Mouse (Mus musculus): ENCODE data around the gene Phldb2. TPM values are rescaled to one million over a fixed set of nuclear protein-coding genes. Genes with fewer than 3 reads are reported as not detected.

Gene Phldb2
- polyA plus RNA-seq, 1 experiment from 2014 or later: 7.2 TPM

DNA sequence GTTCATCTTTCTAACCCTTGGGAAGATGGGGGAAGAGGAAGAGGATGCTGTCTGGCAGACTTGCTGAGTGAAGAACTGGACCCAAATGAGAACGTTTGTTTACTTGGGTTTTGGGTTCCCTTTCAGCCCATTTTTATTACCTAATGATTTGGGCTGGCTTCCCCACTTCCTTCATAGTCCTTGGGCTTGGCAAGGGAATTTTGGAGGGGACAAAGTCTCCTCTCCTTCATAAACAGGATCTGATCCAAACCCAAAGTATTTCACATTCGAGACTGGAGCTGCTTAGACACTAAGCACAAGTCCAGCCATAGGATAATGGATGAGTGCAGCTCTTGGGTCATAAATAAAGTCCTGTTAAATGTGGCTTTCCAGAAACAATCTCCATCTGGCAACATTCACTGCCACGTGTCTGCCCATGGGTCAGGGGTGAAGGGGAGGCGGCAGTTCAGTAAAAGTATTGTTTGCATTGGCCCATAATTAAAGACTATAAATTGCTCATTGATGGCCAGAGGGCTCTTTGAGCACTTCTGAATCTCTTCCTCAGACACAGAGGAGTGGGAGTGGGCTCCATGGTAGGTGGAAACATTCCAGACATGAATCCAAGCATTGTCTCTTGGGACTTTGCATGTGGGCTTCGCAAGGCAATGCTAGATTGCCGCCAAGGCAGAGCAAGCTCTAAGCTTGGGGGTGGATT lies 29.5 kb downstream of the Phldb2 start:
- no peak overlapping the region for H3K27ac ChIP-seq (replicated peaks)
- H3K9me3 ChIP-seq: no peaks in the 10 kb centered on the region
- no peaks in the 10 kb centered on the region for H3K4me1 ChIP-seq (replicated peaks)
- H3K27me3 ChIP-seq: no peaks in the 10 kb centered on the region
- no peak overlapping the region for H3K9ac ChIP-seq
- ATAC-seq (ENCODE audit: low FRiP score, low read depth): no peak
- no peaks in the 10 kb centered on the region for H3K36me3 ChIP-seq
- WGBS: 71% methylated on average over 6 of the region's 6 CpGs
- no peak overlapping the region for H3K4me2 ChIP-seq
- no peak overlapping the region for H3K4me3 ChIP-seq

GRCm38 (mm10) chr16:45922546-45923229 lies 30.7 kb downstream of the Phldb2 start:
- no peak overlapping the region for H3K27ac ChIP-seq (replicated peaks)
- H3K4me3 ChIP-seq: no peak overlapping the region
- no peak overlapping the region for H3K4me2 ChIP-seq
- H3K27me3 ChIP-seq: no peaks in the 10 kb centered on the region
- 77% methylated on average over 8 of the region's 8 CpGs for WGBS
- H3K9ac ChIP-seq: no peak overlapping the region
- no peaks in the 10 kb centered on the region for H3K9me3 ChIP-seq
- ATAC-seq (ENCODE audit: low FRiP score, low read depth): no peak
- H3K4me1 ChIP-seq (replicated peaks): no peaks in the 10 kb centered on the region
- H3K36me3 ChIP-seq: no peaks in the 10 kb centered on the region

- Histone ChIP-seq H3K27ac (replicated peaks) (no peak overlapping the region), H3K36me3 (no peaks in the 10 kb centered on the region), H3K9me3 (no peaks in the 10 kb centered on the region), H3K4me2 (no peak overlapping the region), H3K4me3 (no peak overlapping the region), H3K9ac (no peak overlapping the region), H3K27me3 (no peaks in the 10 kb centered on the region), H3K4me1 (replicated peaks) (no peaks in the 10 kb centered on the region)
- ATAC-seq (ENCODE audit: low FRiP score, low read depth): no peak
- 89% methylated on average over 8 of the region's 8 CpGs for WGBS
Measured at GRCm38 (mm10) chr16:45919572-45919971, 33.8 kb downstream of the Phldb2 start.

DNA sequence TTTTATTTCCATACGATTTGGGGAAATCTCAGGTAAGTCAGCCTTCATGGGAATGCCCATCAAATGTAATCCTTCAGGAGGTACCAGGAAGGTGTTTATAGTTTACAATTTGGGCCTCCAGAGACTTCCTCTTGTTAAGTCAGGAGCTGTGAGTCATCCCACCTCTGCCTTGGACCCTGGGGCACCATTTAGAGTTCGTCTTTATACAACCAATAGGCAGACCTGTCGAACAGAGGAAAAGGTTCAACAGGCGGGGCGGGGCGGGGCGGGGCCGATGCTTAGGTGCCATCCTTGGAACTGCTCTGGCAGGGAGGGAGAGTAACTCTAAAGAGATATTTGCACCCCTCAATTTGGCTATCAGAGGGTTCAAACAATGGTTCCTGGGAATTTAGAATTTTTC lies 49.8 kb downstream of the Phldb2 start:
- no peak overlapping the region for H3K27ac ChIP-seq (replicated peaks)
- H3K9me3 ChIP-seq: no peaks in the 10 kb centered on the region
- H3K36me3 ChIP-seq: no peaks in the 10 kb centered on the region
- no peak overlapping the region for H3K4me2 ChIP-seq
- H3K27me3 ChIP-seq: no peaks in the 10 kb centered on the region
- H3K4me3 ChIP-seq: no peak overlapping the region
- ATAC-seq (ENCODE audit: low FRiP score, low read depth): no peak
- H3K9ac ChIP-seq: no peak overlapping the region
- H3K4me1 ChIP-seq (replicated peaks): no peaks in the 10 kb centered on the region
- 91% methylated on average over 8 of the region's 8 CpGs for WGBS

GRCm38 (mm10) chr16:45898459-45898858 lies 54.9 kb downstream of the Phldb2 start:
- H3K9me3 ChIP-seq: no peaks in the 10 kb centered on the region
- ATAC-seq (ENCODE audit: low FRiP score, low read depth): no peak
- no peaks in the 10 kb centered on the region for H3K36me3 ChIP-seq
- no peak overlapping the region for H3K4me2 ChIP-seq
- no peak overlapping the region for H3K4me3 ChIP-seq
- no peaks in the 10 kb centered on the region for H3K4me1 ChIP-seq (replicated peaks)
- no peak overlapping the region for H3K27ac ChIP-seq (replicated peaks)
- no peak overlapping the region for H3K9ac ChIP-seq
- H3K27me3 ChIP-seq: no peaks in the 10 kb centered on the region
- WGBS: 84% methylated on average over 3 of the region's 3 CpGs

DNA sequence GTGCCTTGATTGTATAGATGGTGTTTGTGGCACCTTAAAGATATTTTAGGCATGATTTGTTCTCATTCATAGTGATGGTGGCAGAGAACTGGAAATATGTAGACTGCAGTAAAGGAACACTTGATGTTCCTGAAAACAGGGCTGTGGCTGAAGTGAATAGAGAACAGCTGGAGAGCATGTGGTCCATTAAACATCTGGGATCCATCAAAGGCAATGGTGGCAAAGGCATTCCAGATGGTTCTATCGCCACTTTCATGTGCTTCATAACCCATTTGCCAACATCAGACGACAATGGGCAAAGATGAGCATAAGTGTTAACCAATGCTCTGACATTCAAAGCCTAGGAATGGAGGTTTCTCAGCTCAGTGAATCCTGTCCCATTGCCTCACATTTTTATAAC lies 56.8 kb downstream of the Phldb2 start:
- Histone ChIP-seq H3K9ac (no peak overlapping the region), H3K27me3 (no peaks in the 10 kb centered on the region), H3K36me3 (no peaks in the 10 kb centered on the region), H3K9me3 (no peaks in the 10 kb centered on the region), H3K27ac (replicated peaks) (no peak overlapping the region), H3K4me2 (no peak overlapping the region), H3K4me1 (replicated peaks) (no peaks in the 10 kb centered on the region), H3K4me3 (no peak overlapping the region)
- WGBS: 82% methylated on average over 2 of the region's 2 CpGs
- no peak for ATAC-seq (ENCODE audit: low FRiP score, low read depth)

DNA sequence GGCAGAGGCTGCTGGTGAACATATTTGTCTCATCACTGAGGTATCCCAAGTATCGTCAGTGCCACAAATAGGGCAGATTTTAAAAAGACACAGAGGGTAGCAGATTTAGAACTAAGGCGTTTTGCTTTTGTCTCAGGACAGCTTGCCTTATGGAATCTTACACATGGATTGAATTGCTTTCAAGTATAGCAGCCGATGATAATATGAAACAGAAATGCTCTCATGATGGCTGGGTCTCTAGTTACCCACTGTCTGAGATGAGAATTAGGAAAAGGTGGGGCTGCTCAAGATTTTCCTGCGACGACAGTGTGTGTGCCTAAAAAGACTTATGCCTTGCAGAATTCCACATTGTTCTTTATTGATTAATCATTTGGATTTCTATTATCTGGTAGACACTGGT lies 58.4 kb downstream of the Phldb2 start:
- whole genome bisulfite sequencing: 54% methylated on average over 5 of the region's 5 CpGs
- Histone ChIP-seq H3K4me2 (no peak overlapping the region), H3K27ac (replicated peaks) (no peak overlapping the region), H3K9me3 (no peaks in the 10 kb centered on the region), H3K4me1 (replicated peaks) (no peaks in the 10 kb centered on the region), H3K4me3 (no peak overlapping the region), H3K27me3 (no peaks in the 10 kb centered on the region), H3K9ac (no peak overlapping the region), H3K36me3 (no peaks in the 10 kb centered on the region)
- no peak for ATAC-seq (ENCODE audit: low FRiP score, low read depth)

DNA sequence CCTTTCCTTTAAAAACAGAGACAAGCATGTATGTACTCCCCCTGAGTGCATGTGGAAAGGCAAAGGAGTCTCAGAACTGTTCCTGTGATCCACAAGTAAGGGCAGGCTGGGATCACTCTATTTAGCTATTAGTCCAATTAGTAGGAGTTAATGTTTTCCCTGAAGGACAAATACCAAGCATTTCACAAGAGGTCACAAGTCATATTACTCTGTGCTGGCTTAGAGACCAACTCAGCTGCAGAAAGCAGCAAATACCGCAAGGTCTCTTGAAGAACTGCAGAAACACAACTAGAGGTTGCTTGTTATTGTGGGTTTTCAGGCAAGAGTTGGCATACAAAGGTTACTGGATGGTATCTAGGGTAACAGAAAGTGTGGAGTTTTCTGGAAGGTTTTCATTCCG lies 59.6 kb downstream of the Phldb2 start:
- Histone ChIP-seq H3K27me3 (no peaks in the 10 kb centered on the region), H3K9me3 (no peaks in the 10 kb centered on the region), H3K9ac (no peak overlapping the region), H3K4me3 (no peak overlapping the region), H3K27ac (replicated peaks) (no peak overlapping the region), H3K36me3 (no peaks in the 10 kb centered on the region), H3K4me1 (replicated peaks) (no peaks in the 10 kb centered on the region), H3K4me2 (no peak overlapping the region)
- no peak for ATAC-seq (ENCODE audit: low FRiP score, low read depth)
- WGBS: 85% methylated on average over 2 of the region's 2 CpGs

DNA sequence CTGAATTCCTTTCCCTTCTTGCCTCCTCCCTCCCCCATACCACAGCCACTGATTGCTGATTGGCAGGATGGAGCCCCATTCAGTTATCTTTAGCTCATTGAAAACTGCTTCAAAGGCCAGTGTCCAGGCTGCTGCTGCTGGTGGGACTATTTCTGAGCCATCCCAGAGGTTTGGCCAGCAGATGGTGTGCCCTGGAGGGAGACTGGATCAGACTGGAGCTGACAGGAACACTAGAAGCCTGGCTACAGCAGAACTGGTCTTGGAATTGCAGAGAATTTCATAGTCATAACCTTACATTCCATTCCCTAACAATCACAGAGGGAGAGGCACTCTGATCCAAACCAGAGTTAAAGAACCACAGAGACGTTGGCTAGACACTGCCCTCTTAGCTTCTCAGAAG lies 60.5 kb downstream of the Phldb2 start:
- no peaks in the 10 kb centered on the region for H3K4me1 ChIP-seq (replicated peaks)
- no peak overlapping the region for H3K4me2 ChIP-seq
- 53% methylated on average over 1 of the region's 1 CpGs for WGBS
- no peaks in the 10 kb centered on the region for H3K36me3 ChIP-seq
- ATAC-seq (ENCODE audit: low FRiP score, low read depth): no peak
- H3K9ac ChIP-seq: no peak overlapping the region
- H3K4me3 ChIP-seq: no peak overlapping the region
- no peak overlapping the region for H3K27ac ChIP-seq (replicated peaks)
- H3K9me3 ChIP-seq: no peaks in the 10 kb centered on the region
- no peaks in the 10 kb centered on the region for H3K27me3 ChIP-seq

DNA sequence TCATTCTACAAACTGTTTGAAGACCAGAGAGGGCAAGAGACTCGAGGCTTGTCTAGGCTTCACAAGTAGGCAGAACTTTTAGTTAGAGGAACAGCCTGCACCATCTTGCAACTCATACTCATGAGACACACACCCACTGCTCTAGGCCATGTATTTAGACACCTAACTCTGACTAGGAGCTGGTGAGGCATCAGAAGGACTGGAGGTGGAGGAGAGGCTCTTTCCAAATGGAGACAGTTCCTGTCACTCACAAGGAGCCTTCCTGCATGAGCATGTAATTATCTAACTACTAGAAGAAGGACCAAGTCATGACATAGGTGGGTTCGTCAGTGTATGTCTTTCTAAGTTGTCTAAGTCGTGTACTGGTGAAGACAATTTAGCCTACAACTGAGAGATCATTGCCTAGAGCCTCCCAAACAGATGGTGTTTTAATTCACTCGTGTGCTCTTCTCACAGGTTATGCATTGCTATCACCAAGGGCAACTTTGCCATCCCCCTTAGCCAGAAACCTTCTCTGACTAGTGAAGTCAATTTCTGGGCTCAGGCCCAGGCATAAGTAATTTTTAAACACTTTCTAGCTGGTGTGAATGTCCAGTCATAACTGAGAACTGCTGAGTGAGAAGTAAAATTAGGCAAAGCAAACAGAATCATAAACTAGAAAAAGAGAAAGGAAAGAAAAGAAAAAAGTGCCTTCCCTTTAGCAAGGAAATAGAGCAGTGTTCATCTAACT lies 62.8 kb downstream of the Phldb2 start:
- Histone ChIP-seq H3K27ac (replicated peaks) (no peak overlapping the region), H3K4me3 (no peak overlapping the region), H3K27me3 (no peaks in the 10 kb centered on the region), H3K4me2 (no peak overlapping the region), H3K4me1 (replicated peaks) (no peaks in the 10 kb centered on the region), H3K36me3 (no peaks in the 10 kb centered on the region), H3K9ac (no peak overlapping the region), H3K9me3 (no peaks in the 10 kb centered on the region)
- WGBS: 85% methylated on average over 4 of the region's 4 CpGs
- ATAC-seq (ENCODE audit: low FRiP score, low read depth): no peak

GRCm38 (mm10) chr16:45889636-45890035 lies 63.8 kb downstream of the Phldb2 start:
- no peak overlapping the region for H3K27ac ChIP-seq (replicated peaks)
- H3K4me3 ChIP-seq: no peak overlapping the region
- H3K4me2 ChIP-seq: no peak overlapping the region
- no peaks in the 10 kb centered on the region for H3K4me1 ChIP-seq (replicated peaks)
- no peaks in the 10 kb centered on the region for H3K9me3 ChIP-seq
- WGBS: 78% methylated on average over 4 of the region's 4 CpGs
- H3K27me3 ChIP-seq: no peaks in the 10 kb centered on the region
- ATAC-seq (ENCODE audit: low FRiP score, low read depth): no peak
- no peak overlapping the region for H3K9ac ChIP-seq
- no peaks in the 10 kb centered on the region for H3K36me3 ChIP-seq

- Histone ChIP-seq H3K27ac (replicated peaks) (no peak overlapping the region), H3K9me3 (no peaks in the 10 kb centered on the region), H3K4me1 (replicated peaks) (no peaks in the 10 kb centered on the region), H3K36me3 (no peaks in the 10 kb centered on the region), H3K9ac (no peak overlapping the region), H3K4me3 (no peak overlapping the region), H3K27me3 (no peaks in the 10 kb centered on the region), H3K4me2 (no peak overlapping the region)
- no peak for ATAC-seq (ENCODE audit: low FRiP score, low read depth)
- WGBS: 80% methylated on average over 5 of the region's 5 CpGs
Measured at GRCm38 (mm10) chr16:45886599-45886998, 66.8 kb downstream of the Phldb2 start.
